Mouse (Mus musculus) ES-E14 (cell line): ENCODE results near the gene Tbc1d24.

Experiments
- CHD2 ChIP-seq: IDR thresholded peaks from 2 replicates; pipeline ENCODE4 v1.6.1; 2014; ENCODE audit warnings: mild to moderate bottlenecking, low read depth, low read length, inconsistent platforms
- HCFC1 ChIP-seq: IDR thresholded peaks from 2 replicates; pipeline ENCODE4 v1.6.1; 2012; ENCODE audit warnings: low read length, inconsistent platforms, borderline replicate concordance; ENCODE audit not compliant: insufficient read depth
- MAFK ChIP-seq: IDR thresholded peaks from 2 replicates; pipeline ENCODE4 v1.6.1; 2014; ENCODE audit warnings: mild to moderate bottlenecking, low read depth, low read length, inconsistent platforms; ENCODE audit not compliant: insufficient read depth

DNA sequence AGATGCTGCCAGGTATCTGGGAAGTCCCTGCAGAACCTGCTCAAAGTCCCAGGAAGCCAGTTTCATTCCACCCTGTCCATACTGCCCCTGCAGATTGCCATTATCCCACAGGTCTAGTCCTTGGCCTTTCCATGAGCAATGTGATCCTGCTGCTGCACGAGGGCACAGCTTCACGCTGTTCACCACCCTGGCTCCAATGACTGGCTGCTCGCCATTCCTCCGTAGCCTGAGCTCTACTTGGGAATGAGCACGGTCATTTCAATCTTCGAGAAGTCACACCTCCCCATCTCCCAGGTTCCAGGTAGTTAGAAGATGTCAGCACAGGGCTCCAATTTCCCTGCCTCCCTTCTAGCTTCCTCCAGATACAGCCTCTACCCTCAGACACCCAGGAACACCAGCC lies 48.2 kb downstream of the Tbc1d24 start:
- TF ChIP-seq MAFK (no peak), CHD2 (no peak), HCFC1 (no peak)
